Mouse (Mus musculus) brain, embryonic 14.5 days (tissue): ENCODE measurements at regions not wholly inside any gene's neighbourhood (a gene's known extent, or its start where the extent isn't known, plus 50 kb on each side); places are given as distances from the start of the nearest gene placed in this dataset.

ENCODE experiments used
- DNase-seq: peaks from one replicate; pipeline ENCODE4 v3.0.0-alpha.2; 2011; ENCODE audit warnings: low read depth
- CTCF ChIP-seq: fragments of 200-500 bp; IDR thresholded peaks from 2 replicates; pipeline ENCODE4 v1.5.1; 2012; ENCODE audit warnings: inconsistent platforms, mild to moderate bottlenecking, moderate library complexity, borderline replicate concordance; ENCODE audit not compliant: insufficient read depth, insufficient read length; ENCODE audit errors: extremely low read depth
- POLR2A ChIP-seq: fragments of 200-500 bp; IDR thresholded peaks from 2 replicates; pipeline ENCODE4 v1.6.1; 2012; ENCODE audit warnings: mild to moderate bottlenecking, inconsistent platforms, borderline replicate concordance; ENCODE audit not compliant: poor library complexity, insufficient read depth, insufficient read length, severe bottlenecking; ENCODE audit errors: extremely low read depth

DNA sequence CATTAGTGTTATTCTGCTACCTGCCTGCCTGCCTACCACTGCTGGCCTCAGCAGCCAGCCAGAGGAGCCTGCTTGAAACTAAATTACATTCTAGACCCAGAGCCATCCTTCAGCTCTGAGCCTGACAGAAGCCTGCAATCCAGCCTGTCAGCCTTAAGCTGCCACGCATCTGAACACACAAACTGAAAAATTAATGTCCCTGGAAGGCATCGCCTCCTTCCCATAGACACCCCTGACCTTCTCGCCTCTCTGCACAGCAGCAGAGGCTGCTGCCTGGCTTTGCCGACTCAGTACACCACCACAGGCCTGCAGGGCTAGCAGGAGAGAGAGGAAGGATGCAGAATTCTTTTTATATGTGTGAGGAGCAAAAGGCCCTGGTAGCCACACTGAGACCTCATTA lies 502.9 kb upstream of the Kdm8 start:
- DNase-seq, result peak; percentile 53

DNA sequence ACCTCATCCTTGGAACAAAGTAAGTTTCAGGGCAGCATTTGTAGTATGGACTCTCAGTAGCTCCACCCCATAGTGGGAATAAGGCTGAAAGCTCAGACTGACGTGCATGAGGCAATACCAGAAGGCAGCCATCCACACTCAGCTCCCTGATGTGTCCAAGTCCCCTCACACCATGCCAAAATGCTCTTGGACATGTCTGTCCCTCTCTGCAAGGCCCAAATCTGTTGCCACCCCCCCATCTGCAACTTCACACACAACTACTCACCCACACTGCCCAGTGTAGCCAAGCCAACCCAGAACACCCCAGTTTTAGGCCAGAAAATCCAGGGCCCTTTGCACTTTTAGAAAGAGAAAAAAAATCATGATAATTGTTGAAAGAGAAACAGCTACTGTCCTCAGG lies 498.1 kb upstream of the Kdm8 start:
- TF ChIP-seq CTCF (no peak), POLR2A (no peak)
- DNase-seq, result no peak

More for the DNA sequence above, 502.9 kb upstream of the Kdm8 start:
- no peak for TF ChIP-seq POLR2A
- no peak for TF ChIP-seq CTCF

GRCm38 (mm10) chr7:124957329-124957728 lies 487.1 kb upstream of the Kdm8 start:
- TF ChIP-seq CTCF (no peak), POLR2A (no peak)
- DNase-seq, result no peak

- TF ChIP-seq POLR2A, result no peak
- no peak for TF ChIP-seq CTCF
- DNase-seq, result peak; percentile 77
Observed at GRCm38 (mm10) chr7:124974870-124975488, 469.5 kb upstream of the Kdm8 start.

DNA sequence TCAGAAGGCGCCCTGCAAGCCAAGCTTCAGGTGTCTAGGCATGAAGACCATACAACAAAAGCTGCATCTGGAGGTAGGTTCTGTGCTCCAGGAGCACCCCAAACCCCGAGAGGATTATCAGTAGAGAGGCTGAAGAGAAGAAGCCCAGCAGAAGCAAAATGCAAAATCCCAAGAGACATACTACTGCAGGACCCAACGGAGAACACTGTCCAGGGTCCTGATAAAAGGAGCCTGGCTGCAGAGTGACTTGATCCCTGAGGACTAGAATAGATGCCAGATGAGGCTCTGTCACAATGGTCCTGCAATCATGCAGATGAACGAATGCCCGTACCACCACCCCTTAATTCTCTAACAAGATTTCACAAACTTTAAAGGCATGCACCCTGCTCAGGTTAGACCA lies 455.0 kb upstream of the Kdm8 start:
- no peak for DNase-seq
- TF ChIP-seq POLR2A (no peak), CTCF (no peak)

GRCm38 (mm10) chr7:124990695-124991094 lies 453.8 kb upstream of the Kdm8 start:
- DNase-seq, result peak; percentile 94
- TF ChIP-seq CTCF, result no peak

DNA sequence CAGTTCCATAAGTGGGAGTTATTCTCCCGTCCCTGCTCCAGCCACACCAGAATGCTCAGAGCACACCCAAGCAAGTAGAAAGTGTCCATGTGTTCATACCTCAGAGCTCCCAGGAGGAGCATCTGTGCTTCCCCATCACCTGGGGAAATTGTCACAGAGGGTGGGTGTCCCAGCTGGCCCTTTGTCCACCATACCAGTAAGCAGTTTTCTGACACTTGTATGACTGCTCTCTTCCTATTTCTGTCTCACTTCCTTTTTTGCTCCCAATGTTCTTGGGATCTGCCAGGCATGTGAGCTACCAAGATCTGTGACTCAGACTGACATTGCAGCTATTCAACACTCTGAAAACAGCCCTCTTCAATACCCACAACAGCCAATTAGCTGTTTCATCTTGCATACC lies 447.9 kb upstream of the Kdm8 start:
- TF ChIP-seq CTCF (no peak), POLR2A (no peak)
- DNase-seq, result no peak

DNA sequence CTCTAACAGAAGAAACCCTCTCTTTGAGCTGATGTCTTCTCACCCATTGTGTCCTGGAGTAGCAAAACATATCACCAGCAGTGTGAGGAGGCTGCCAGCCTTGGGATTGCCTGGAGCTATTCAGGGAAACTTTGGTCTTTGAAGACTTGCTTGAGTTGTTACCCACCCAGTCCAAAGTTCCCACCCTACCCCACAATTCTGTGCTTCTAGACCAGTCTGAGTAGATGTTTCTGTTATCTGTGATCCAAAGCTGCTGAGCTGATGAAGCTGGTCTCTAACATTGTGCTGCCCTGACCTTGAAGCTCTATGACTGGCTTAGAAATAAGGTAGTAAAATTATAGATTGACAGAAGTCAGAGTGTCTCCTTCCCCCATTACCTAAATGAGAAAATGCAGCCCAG lies 443.8 kb upstream of the Kdm8 start:
- TF ChIP-seq CTCF (no peak), POLR2A (no peak)
- DNase-seq, result no peak

DNA sequence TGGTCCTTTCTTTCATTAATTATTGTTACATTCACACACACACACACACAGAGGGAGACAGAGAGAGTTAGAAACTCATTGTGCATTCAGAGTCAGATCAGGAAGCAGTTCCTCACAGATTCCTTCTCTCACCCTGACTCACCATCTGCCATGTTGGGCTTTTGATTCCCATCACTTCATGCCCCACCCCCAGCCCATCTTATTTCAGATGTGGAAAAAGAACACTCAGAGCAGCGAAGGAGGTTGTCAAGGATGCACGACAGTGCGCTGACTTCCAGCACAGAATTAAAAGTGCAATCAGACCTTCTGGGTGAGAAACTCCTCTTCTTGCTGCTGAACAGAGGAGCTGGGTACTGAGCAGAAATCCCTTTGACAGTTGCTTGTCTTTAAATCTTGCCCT lies 438.8 kb upstream of the Kdm8 start:
- TF ChIP-seq CTCF (no peak), POLR2A (no peak)
- DNase-seq, result peak; percentile 80

DNA sequence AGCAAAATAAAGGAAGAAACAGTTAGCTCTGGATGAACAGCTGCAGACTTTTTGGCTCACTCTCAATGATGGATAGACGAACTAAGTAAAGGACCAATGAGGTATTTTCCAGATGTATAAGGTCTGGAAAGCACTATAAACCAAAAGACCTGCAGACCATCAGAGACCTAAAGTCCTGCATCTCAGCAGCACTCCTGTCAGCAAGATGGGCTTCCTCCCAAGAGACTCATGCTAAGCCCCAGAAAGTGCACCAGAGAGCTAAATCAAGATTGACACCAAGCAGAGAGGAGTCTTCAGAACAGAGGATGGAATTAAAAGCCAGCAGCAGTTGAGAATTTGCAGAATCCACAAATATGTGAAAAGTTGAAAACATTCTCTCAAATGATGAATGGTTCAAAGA lies 425.2 kb upstream of the Kdm8 start:
- no peak for DNase-seq
- TF ChIP-seq CTCF (no peak), POLR2A (no peak)

DNA sequence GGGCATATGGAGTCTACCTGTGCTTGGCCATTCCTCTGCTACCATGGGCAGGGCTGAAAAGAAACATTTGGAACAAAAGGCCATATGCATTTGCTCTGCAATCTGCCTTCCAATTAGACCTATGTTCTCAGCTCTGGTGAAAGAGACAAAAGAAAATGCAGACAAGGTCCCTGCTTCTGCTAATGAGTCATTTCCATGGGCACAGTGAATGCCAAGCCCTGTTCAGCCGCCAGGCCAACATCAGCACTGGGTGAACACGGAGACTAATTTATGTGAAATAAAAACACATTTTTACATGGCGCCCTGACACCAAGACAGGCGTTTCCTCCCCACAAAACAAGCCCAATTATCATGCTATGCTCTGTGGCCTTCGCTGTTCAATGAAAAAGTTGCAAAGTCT lies 419.5 kb upstream of the Kdm8 start:
- TF ChIP-seq CTCF (no peak), POLR2A (no peak)
- DNase-seq, result peak; percentile 87

- no peak for DNase-seq
- no peak for TF ChIP-seq CTCF
- no peak for TF ChIP-seq POLR2A
Observed at GRCm38 (mm10) chr7:125033778-125034177, 410.7 kb upstream of the Kdm8 start.
